Mouse (Mus musculus) ES-E14 (cell line): Measurements from ENCODE around the gene Ivd. TPM values are rescaled to one million over a fixed set of nuclear protein-coding genes. Genes with fewer than 3 reads are reported as not detected.

Experiments used
- DNase-seq: peaks from one replicate; pipeline ENCODE4 v3.0.0-alpha.2; 2013; ENCODE audit warnings: low read depth, low spot score
- H3K27ac ChIP-seq: 2 replicates; pipeline ENCODE4 v1.5.1; 2012; ENCODE audit warnings: low read depth, mild to moderate bottlenecking, low read length, moderate library complexity, mixed read lengths; ENCODE audit not compliant: poor library complexity, insufficient read depth, severe bottlenecking
- H3K36me3 ChIP-seq: 2 replicates; pipeline ENCODE4 v1.6.1; 2012; ENCODE audit warnings: mild to moderate bottlenecking, low read length, moderate library complexity, mixed read lengths; ENCODE audit not compliant: control insufficient read depth, poor library complexity, insufficient read depth, severe bottlenecking
- H3K4me1 ChIP-seq, 2 experiments: fragments of 150-350 bp in 1 of 2; sonication (generic) in 1 of 2; 2 replicates each; pipeline ENCODE4 v1.6.1; 2012; ENCODE audit warnings: low read length in 2 of 2, mild to moderate bottlenecking in 1 of 2, mixed read lengths in 1 of 2; ENCODE audit not compliant: control insufficient read depth in 2 of 2, insufficient read depth in 2 of 2, poor library complexity in 1 of 2
- H3K4me3 ChIP-seq, 2 experiments: fragments of 150-350 bp in 1 of 2; sonication (generic) in 1 of 2; 2 replicates each; pipeline ENCODE4 v1.5.1; 2012; ENCODE audit warnings: low read length in 2 of 2, low read depth in 1 of 2, mild to moderate bottlenecking in 1 of 2, mixed read lengths in 1 of 2; ENCODE audit not compliant: insufficient read depth in 1 of 2, poor library complexity in 1 of 2, severe bottlenecking in 1 of 2
- H3K9ac ChIP-seq: 2 replicates; pipeline ENCODE4 v1.6.1; 2012; ENCODE audit warnings: low read depth, mild to moderate bottlenecking, low read length, mixed read lengths; ENCODE audit not compliant: poor library complexity, insufficient read depth, severe bottlenecking
- H3K9me3 ChIP-seq: fragments of 150-350 bp; sonication (generic); 2 replicates; pipeline ENCODE4 v1.6.1; 2012; ENCODE audit warnings: low read depth, mild to moderate bottlenecking, low read length; ENCODE audit not compliant: control insufficient read depth, insufficient read depth
- CHD2 ChIP-seq: IDR thresholded peaks from 2 replicates; pipeline ENCODE4 v1.6.1; 2014; ENCODE audit warnings: mild to moderate bottlenecking, low read depth, low read length, inconsistent platforms
- HCFC1 ChIP-seq: IDR thresholded peaks from 2 replicates; pipeline ENCODE4 v1.6.1; 2012; ENCODE audit warnings: low read length, inconsistent platforms, borderline replicate concordance; ENCODE audit not compliant: insufficient read depth
- MAFK ChIP-seq: IDR thresholded peaks from 2 replicates; pipeline ENCODE4 v1.6.1; 2014; ENCODE audit warnings: mild to moderate bottlenecking, low read depth, low read length, inconsistent platforms; ENCODE audit not compliant: insufficient read depth
- ZC3H11A ChIP-seq: IDR thresholded peaks from 2 replicates; pipeline ENCODE4 v1.6.1; 2012; ENCODE audit warnings: low read depth, mild to moderate bottlenecking, inconsistent platforms, low read length, borderline replicate concordance
- ZNF384 ChIP-seq: IDR thresholded peaks from 2 replicates; pipeline ENCODE4 v1.6.1; 2012; ENCODE audit warnings: low read depth, low read length, inconsistent platforms
- in situ Hi-C, 2 experiments: fragments of 600-800 bp; cut with MboI; formaldehyde crosslinking; loops; one replicate each; pipeline ENCODE4 v1.15.1; 2025; ENCODE audit warnings: low sequenced_read_pairs in 2 of 2, inconsistent platforms in 1 of 2; ENCODE audit not compliant: unreplicated experiment in 2 of 2
- total RNA-seq: library from RNA; depleted of rRNA; stranded (reverse); fragments of 300-350 nt; gene quantifications from 2 replicates; pipeline ENCODE4 v1.2.3, GENCODE M21; 2012

Ivd gene
- total RNA-seq, 1 experiment: 19.6 TPM

GRCm38 (mm10) chr2:118875316-118875715 is 13.6 kb downstream of the Ivd start:
- in situ Hi-C loops: loop anchor here in 1 of 2 experiments (25.0 kb wide), 1 partner anchor 388 kb away; the partner anchor contains the start of gene Srp14
- DNase-seq: no peak
- no peaks in the 10 kb centered on the region for H3K4me1 ChIP-seq
- H3K27ac ChIP-seq: no peak overlapping the region
- peaks cover 18% of the 10 kb centered on the region for H3K36me3 ChIP-seq
- H3K4me3 ChIP-seq: no peak overlapping the region
- no peaks in the 10 kb centered on the region for H3K9me3 ChIP-seq
- no peak for TF ChIP-seq CHD2
- no peak for TF ChIP-seq ZNF384
- TF ChIP-seq HCFC1: no peak
- TF ChIP-seq MAFK: no peak
- no peak for TF ChIP-seq ZC3H11A
- H3K9ac ChIP-seq: no peak overlapping the region

GRCm38 (mm10) chr2:118876453-118876852 is 14.7 kb downstream of the Ivd start:
- H3K4me1 ChIP-seq: peaks cover 0 to 2% of the 10 kb centered on the region in 2 experiments; a peak in 1 of 4 replicates
- in situ Hi-C loops: loop anchor here in 1 of 2 experiments (25.0 kb wide), 1 partner anchor 389 kb away; the partner anchor contains the start of gene Srp14

GRCm38 (mm10) chr2:118881019-118881418 is 19.3 kb downstream of the Ivd start:
- in situ Hi-C loops: loop anchor here in 1 of 2 experiments (25.0 kb wide), 1 partner anchor 394 kb away; the partner anchor contains the start of gene Srp14
- no peak overlapping the region for H3K9ac ChIP-seq

More at GRCm38 (mm10) chr2:118876453-118876852, 14.7 kb downstream of the Ivd start:
- peaks cover 18% of the 10 kb centered on the region for H3K36me3 ChIP-seq
- H3K9me3 ChIP-seq: no peaks in the 10 kb centered on the region
- no peak overlapping the region for H3K9ac ChIP-seq
- H3K4me3 ChIP-seq: no peak overlapping the region
- no peak for DNase-seq
- H3K27ac ChIP-seq: no peak overlapping the region
- TF ChIP-seq HCFC1 (no peak), ZC3H11A (no peak), CHD2 (no peak), MAFK (no peak), ZNF384 (no peak)

GRCm38 (mm10) chr2:118881956-118882355 is 20.2 kb downstream of the Ivd start:
- peaks cover 6% of the 10 kb centered on the region; the same call in 1 of the 2 replicates for H3K36me3 ChIP-seq
- no peak overlapping the region for H3K4me3 ChIP-seq
- no peak for TF ChIP-seq HCFC1
- H3K4me1 ChIP-seq: peaks cover 0 to 10% of the 10 kb centered on the region in 2 experiments; a peak in 1 of 4 replicates
- no peak for DNase-seq
- H3K9me3 ChIP-seq: no peaks in the 10 kb centered on the region
- H3K27ac ChIP-seq: no peak overlapping the region
- in situ Hi-C loops: loop anchor here in 1 of 2 experiments (25.0 kb wide), 1 partner anchor 395 kb away; the partner anchor contains the start of gene Srp14
- no peak overlapping the region for H3K9ac ChIP-seq

More at GRCm38 (mm10) chr2:118881019-118881418, 19.3 kb downstream of the Ivd start:
- Histone ChIP-seq H3K27ac (no peak overlapping the region), H3K36me3 (peaks cover 9% of the 10 kb centered on the region; the same call in 1 of the 2 replicates), H3K4me1 (peaks cover 0 to 10% of the 10 kb centered on the region in 2 experiments; a peak in 1 of 4 replicates), H3K4me3 (no peak overlapping the region), H3K9me3 (no peaks in the 10 kb centered on the region)
- TF ChIP-seq MAFK: no peak
- TF ChIP-seq HCFC1: no peak
- no peak for TF ChIP-seq ZNF384
- no peak for TF ChIP-seq CHD2
- no peak for TF ChIP-seq ZC3H11A
- DNase-seq: no peak
